Mouse (Mus musculus) left cerebral cortex, adult 9 months (tissue): ENCODE measurements around the gene Glt6d1.

ENCODE experiments used
- DNase-seq, 2 experiments: peaks; one replicate each; pipeline ENCODE4 v3.0.0; 2022; ENCODE audit warnings: low spot score in 2 of 2

The Glt6d1 gene

GRCm38 (mm10) chr2:25797635-25798034 lies 18.0 kb downstream of the Glt6d1 start:
- DNase-seq, result no peak

GRCm38 (mm10) chr2:25789092-25789491 lies 26.6 kb downstream of the Glt6d1 start:
- no peak for DNase-seq

GRCm38 (mm10) chr2:25785573-25786322 lies 29.9 kb downstream of the Glt6d1 start:
- no peak for DNase-seq

GRCm38 (mm10) chr2:25781957-25782356 lies 33.7 kb downstream of the Glt6d1 start, which contains the start of gene Gm13539:
TSS of gene Gm13539 (plus strand) at chr2:25782257.
- DNase-seq, result no peak

GRCm38 (mm10) chr2:25780921-25781320 lies 34.7 kb downstream of the Glt6d1 start:
- DNase-seq, result no peak

- no peak for DNase-seq
Measured at GRCm38 (mm10) chr2:25779076-25779475, 36.6 kb downstream of the Glt6d1 start.

- DNase-seq, result no peak
Measured at GRCm38 (mm10) chr2:25776717-25777116, 38.9 kb downstream of the Glt6d1 start, which contains the start of gene Lcn11. TSS of gene Lcn11 (plus strand) at chr2:25777017.

GRCm38 (mm10) chr2:25775991-25776390 lies 39.7 kb downstream of the Glt6d1 start:
- DNase-seq, result no peak

- DNase-seq, result no peak
Measured at GRCm38 (mm10) chr2:25774640-25775039, 41.0 kb downstream of the Glt6d1 start.

GRCm38 (mm10) chr2:25773507-25773906 lies 42.1 kb downstream of the Glt6d1 start:
- DNase-seq, result no peak

GRCm38 (mm10) chr2:25767764-25768163 lies 47.9 kb downstream of the Glt6d1 start:
- DNase-seq, result no peak

GRCm38 (mm10) chr2:25765269-25765668 lies 50.4 kb downstream of the Glt6d1 start, which contains the start of gene Lcn3:
TSS of gene Lcn3 (plus strand) at chr2:25765569.
- DNase-seq, result no peak

GRCm38 (mm10) chr2:25758064-25758625 lies 57.5 kb downstream of the Glt6d1 start:
- no peak for DNase-seq

- DNase-seq, result no peak
Measured at GRCm38 (mm10) chr2:25754201-25754600, 61.4 kb downstream of the Glt6d1 start.
